Mouse (Mus musculus) midbrain, embryonic 11.5 days (tissue): Measurements from ENCODE around the gene Xntrpc. TPM values are rescaled to one million over a fixed set of nuclear protein-coding genes. Genes with fewer than 3 reads are reported as not detected.

Source experiments
- ATAC-seq: fragments of 200-750 bp; cut with Nextera tagmentation; 2 replicates; pipeline ENCODE4 v1.8.0; 2017; ENCODE audit warnings: moderate TSS enrichment, moderate library complexity; ENCODE audit not compliant: low FRiP score
- DNase-seq: peaks from one replicate; pipeline ENCODE4 v3.0.0; 2015; ENCODE audit warnings: low spot score; ENCODE audit errors: missing footprints
- H3K27ac ChIP-seq: fragments of 300-500 bp; sonication (generic); 2 replicates; pipeline ENCODE4 v1.5.1; 2014; ENCODE audit warnings: low read depth, low read length
- H3K27me3 ChIP-seq: fragments of 300-500 bp; sonication (generic); 2 replicates; pipeline ENCODE4 v1.6.1; 2014; ENCODE audit warnings: mild to moderate bottlenecking, low read length, moderate library complexity, mixed read lengths; ENCODE audit not compliant: control insufficient read depth, insufficient read depth
- H3K36me3 ChIP-seq: fragments of 300-500 bp; sonication (generic); 2 replicates; pipeline ENCODE4 v1.6.1; 2014; ENCODE audit warnings: mild to moderate bottlenecking, low read length, moderate library complexity, mixed read lengths; ENCODE audit not compliant: control insufficient read depth, insufficient read depth
- H3K4me1 ChIP-seq: fragments of 300-500 bp; sonication (generic); 2 replicates; pipeline ENCODE4 v1.6.1; 2014; ENCODE audit warnings: low read length; ENCODE audit not compliant: control insufficient read depth, insufficient read depth
- H3K4me2 ChIP-seq: fragments of 300-500 bp; sonication (generic); 2 replicates; pipeline ENCODE4 v1.6.1; 2014; ENCODE audit warnings: mild to moderate bottlenecking, moderate library complexity
- H3K4me3 ChIP-seq: fragments of 300-500 bp; sonication (generic); 2 replicates; pipeline ENCODE4 v1.5.1; 2014; ENCODE audit warnings: low read depth, low read length
- H3K9ac ChIP-seq: fragments of 300-500 bp; sonication (generic); 2 replicates; pipeline ENCODE4 v1.6.1; 2014; ENCODE audit warnings: low read length
- H3K9me3 ChIP-seq: fragments of 300-500 bp; sonication (generic); 2 replicates; pipeline ENCODE4 v1.6.1; 2016; ENCODE audit warnings: low read length; ENCODE audit not compliant: control insufficient read depth
- whole genome bisulfite sequencing: fragments of 180-500 bp; shearing (Covaris S2); extraction: QIAGEN DNeasy Blood & Tissue Kit; methylation state at CpG from one replicate; pipeline ENCODE4 v1.1.7; 2014; 5-methylcytosine and 5-hydroxymethylcytosine counted together
- polyA plus RNA-seq: library from polyadenylated mRNA; unstranded; fragments of >200 nt; fragmentation: Nextera tagmentation; extraction: Ambion mirVana; gene quantifications from 2 replicates; pipeline ENCODE4 v1.2.1, GENCODE M21; 2014

Xntrpc gene
- polyA plus RNA-seq, 1 experiment from 2014 or later = 1.2 TPM

DNA sequence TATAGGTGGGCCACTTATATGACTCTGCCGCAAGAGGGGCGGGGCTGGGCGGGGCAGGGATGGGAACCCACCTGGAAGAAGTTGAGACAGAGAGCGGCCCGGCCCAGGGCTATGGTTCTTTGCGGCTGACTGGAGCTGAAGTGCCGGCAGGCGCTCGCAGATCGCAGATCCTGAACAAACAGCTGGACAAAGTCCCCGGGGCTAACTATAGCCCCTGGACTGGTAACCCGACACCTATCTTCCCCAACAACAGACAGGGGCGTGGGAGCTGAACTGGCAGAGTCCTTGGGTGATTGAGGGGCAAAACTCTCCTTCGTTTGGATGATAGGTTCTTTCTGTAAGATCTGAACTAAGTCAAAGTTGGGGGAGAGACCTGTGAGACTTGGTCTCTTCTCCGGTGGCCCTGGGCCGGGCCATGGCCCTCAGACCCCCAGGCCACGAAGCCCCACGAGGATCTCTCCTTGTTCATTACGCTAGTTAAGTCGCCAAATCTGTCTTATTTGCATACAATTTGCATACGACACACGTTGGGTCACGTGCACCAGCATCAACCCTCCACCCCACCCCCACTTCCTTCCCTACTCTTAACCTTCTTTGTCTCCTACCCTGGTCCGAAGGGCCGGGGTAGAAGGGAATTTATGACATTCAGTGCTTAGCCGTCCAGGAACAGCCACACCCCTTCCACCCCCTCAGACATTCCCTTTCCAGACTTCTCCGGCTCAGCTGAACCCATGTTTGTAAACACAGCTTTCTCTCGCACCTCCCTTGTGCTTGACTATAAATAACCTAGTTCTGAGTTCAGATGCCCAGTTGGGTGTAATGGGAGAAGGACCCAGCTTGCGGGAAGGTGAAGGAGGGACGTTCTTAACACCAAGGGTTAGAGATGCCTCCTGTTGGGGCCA, 34.5 kb downstream of the Xntrpc start:
- H3K27ac ChIP-seq = no peak overlapping the region
- 6% methylated on average over 30 of the region's 30 CpGs for WGBS

GRCm38 (mm10) chr7:102100868-102101267, 35.4 kb downstream of the Xntrpc start:
- no peaks in the 10 kb centered on the region for H3K36me3 ChIP-seq
- no peaks in the 10 kb centered on the region for H3K27me3 ChIP-seq
- H3K4me3 ChIP-seq = no peak overlapping the region
- ATAC-seq = no peak
- no peak for DNase-seq
- H3K4me2 ChIP-seq = no peak overlapping the region; the same call in 1 of the 2 replicates
- H3K9me3 ChIP-seq = no peaks in the 10 kb centered on the region
- H3K4me1 ChIP-seq = peaks cover 10% of the 10 kb centered on the region
- H3K9ac ChIP-seq = no peak overlapping the region
- H3K27ac ChIP-seq = no peak overlapping the region
- 56% methylated on average over 5 of the region's 5 CpGs for WGBS

More for the DNA sequence above, 34.5 kb downstream of the Xntrpc start:
- H3K27me3 ChIP-seq = no peaks in the 10 kb centered on the region
- DNase-seq (peak; percentile 92), ATAC-seq (peak; percentile 71)
- H3K9me3 ChIP-seq = no peaks in the 10 kb centered on the region
- H3K9ac ChIP-seq = peak overlapping the region; percentile 33; the same call in 1 of the 2 replicates
- H3K4me3 ChIP-seq = peak overlapping the region; percentile 22
- H3K36me3 ChIP-seq = no peaks in the 10 kb centered on the region
- H3K4me2 ChIP-seq = peak overlapping the region; percentile 49
- peaks cover 10% of the 10 kb centered on the region for H3K4me1 ChIP-seq

DNA sequence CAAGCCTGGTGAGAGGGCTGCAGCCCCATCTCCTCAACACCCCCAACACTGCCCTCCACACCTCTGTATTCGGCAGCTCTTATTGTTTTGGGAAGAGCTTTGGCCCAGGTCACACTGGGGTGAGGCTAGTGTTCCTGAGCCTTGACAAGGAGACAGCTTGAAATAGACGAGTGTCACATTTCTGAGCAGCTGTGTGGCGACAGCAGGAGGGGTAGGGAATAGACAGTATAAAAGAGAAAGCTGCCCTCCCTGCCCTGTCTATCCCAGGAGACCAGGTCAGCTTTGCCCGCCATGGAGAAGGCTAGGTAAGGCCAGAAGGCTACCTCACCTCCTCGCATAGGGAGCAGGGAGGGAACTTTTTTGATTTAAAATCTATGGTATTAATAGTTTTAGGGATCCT, 36.0 kb downstream of the Xntrpc start, which contains the start of gene Art1:
Gene Art1 (plus strand): TSS at position 257 of the 400 bp plus-strand sequence.
- H3K27me3 ChIP-seq = no peaks in the 10 kb centered on the region
- H3K27ac ChIP-seq = no peak within 1 kb of the TSS
- peaks cover 10% of the 10 kb centered on the region for H3K4me1 ChIP-seq
- no peaks in the 10 kb centered on the region for H3K36me3 ChIP-seq
- H3K4me3 ChIP-seq = no peak within 1 kb of the TSS
- ATAC-seq (no peak), DNase-seq (peak; percentile 66)
- H3K9me3 ChIP-seq = no peaks in the 10 kb centered on the region
- H3K4me2 ChIP-seq = no peak within 1 kb of the TSS; the same call in 1 of the 2 replicates
- 42% methylated on average over 5 of the region's 5 CpGs for WGBS
- no peak within 1 kb of the TSS for H3K9ac ChIP-seq

DNA sequence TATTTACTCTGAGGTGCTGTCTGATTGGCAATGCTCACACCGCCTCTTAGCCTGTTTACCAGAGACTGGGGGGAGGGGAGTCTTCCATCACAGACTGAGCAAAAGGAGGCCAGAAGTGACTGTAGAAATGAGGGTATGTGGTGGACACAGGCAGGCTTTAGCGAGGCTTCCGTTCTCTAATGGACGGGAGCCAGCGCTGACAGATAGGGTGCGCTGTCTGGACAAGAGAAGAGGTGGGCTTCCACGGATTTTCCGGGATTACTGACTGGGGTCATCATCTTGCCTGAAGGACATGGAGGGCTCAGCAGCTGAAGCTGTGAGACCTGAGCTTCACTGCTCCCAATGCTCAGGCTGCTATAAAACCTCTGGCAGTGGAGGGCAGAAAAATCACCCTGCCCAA, 36.7 kb downstream of the Xntrpc start:
- Histone ChIP-seq H3K9ac (no peak overlapping the region), H3K9me3 (no peaks in the 10 kb centered on the region), H3K4me1 (peaks cover 15% of the 10 kb centered on the region), H3K27ac (no peak overlapping the region), H3K4me2 (no peak overlapping the region), H3K27me3 (no peaks in the 10 kb centered on the region; the same call in 1 of the 2 replicates), H3K4me3 (no peak overlapping the region), H3K36me3 (no peaks in the 10 kb centered on the region)
- ATAC-seq (no peak), DNase-seq (peak; percentile 81)
- WGBS = 46% methylated on average over 8 of the region's 8 CpGs

GRCm38 (mm10) chr7:102102696-102103095, 37.2 kb downstream of the Xntrpc start:
- 41% methylated on average over 6 of the region's 6 CpGs for WGBS
- H3K4me3 ChIP-seq = no peak overlapping the region
- H3K27me3 ChIP-seq = no peaks in the 10 kb centered on the region; the same call in 1 of the 2 replicates
- ATAC-seq = no peak
- no peak for DNase-seq
- no peak overlapping the region for H3K27ac ChIP-seq
- no peak overlapping the region for H3K4me2 ChIP-seq
- H3K36me3 ChIP-seq = no peaks in the 10 kb centered on the region
- no peak overlapping the region for H3K9ac ChIP-seq
- peaks cover 15% of the 10 kb centered on the region for H3K4me1 ChIP-seq
- H3K9me3 ChIP-seq = no peaks in the 10 kb centered on the region

- H3K27ac ChIP-seq = no peak overlapping the region
- no peaks in the 10 kb centered on the region for H3K36me3 ChIP-seq
- ATAC-seq (no peak), DNase-seq (peak; percentile 35)
- WGBS = 88% methylated on average over 2 of the region's 2 CpGs
- H3K4me2 ChIP-seq = no peak overlapping the region
- H3K4me1 ChIP-seq = peaks cover 15% of the 10 kb centered on the region
- no peaks in the 10 kb centered on the region for H3K9me3 ChIP-seq
- H3K9ac ChIP-seq = no peak overlapping the region
- no peaks in the 10 kb centered on the region; the same call in 1 of the 2 replicates for H3K27me3 ChIP-seq
- H3K4me3 ChIP-seq = no peak overlapping the region
These were observed 38.0 kb downstream of the Xntrpc start for GRCm38 (mm10) chr7:102103555-102103954.

GRCm38 (mm10) chr7:102104126-102104525, 38.6 kb downstream of the Xntrpc start:
- DNase-seq = peak; percentile 23
- Histone ChIP-seq H3K4me3 (no peak overlapping the region), H3K4me2 (no peak overlapping the region), H3K36me3 (no peaks in the 10 kb centered on the region), H3K4me1 (peaks cover 15% of the 10 kb centered on the region), H3K27ac (no peak overlapping the region), H3K27me3 (no peaks in the 10 kb centered on the region; the same call in 1 of the 2 replicates), H3K9ac (no peak overlapping the region), H3K9me3 (no peaks in the 10 kb centered on the region)
- WGBS = 87% methylated on average over 5 of the region's 5 CpGs
- no peak for ATAC-seq

DNA sequence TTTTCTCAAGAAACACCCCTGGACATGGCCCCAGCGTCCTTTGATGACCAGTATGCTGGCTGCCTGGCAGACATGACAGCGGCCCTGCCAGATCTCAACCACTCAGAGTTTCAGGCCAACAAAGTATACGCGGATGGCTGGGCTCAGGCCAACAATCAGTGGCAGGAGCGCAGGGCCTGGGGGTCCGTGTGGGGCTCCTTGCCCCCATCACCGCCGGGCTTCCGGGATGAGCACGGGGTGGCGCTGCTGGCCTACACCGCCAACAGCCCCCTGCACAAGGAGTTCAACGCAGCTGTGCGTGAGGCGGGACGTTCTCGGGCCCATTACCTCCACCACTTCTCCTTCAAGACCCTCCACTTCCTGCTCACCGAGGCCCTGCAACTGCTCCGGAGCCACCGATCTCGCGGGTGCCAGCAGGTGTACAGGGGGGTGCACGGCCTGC, 41.2 kb downstream of the Xntrpc start:
- Histone ChIP-seq H3K4me3 (no peak overlapping the region; the same call in 1 of the 2 replicates), H3K27me3 (no peaks in the 10 kb centered on the region; the same call in 1 of the 2 replicates), H3K9me3 (no peaks in the 10 kb centered on the region), H3K9ac (peak overlapping the region; percentile 49), H3K4me2 (peak overlapping the region; percentile 45), H3K36me3 (no peaks in the 10 kb centered on the region), H3K27ac (no peak overlapping the region), H3K4me1 (peaks cover 5% of the 10 kb centered on the region)
- DNase-seq (peak; percentile 86), ATAC-seq (peak; percentile 25; the same call in 1 of the 2 replicates)
- WGBS = 20% methylated on average over 23 of the region's 23 CpGs

DNA sequence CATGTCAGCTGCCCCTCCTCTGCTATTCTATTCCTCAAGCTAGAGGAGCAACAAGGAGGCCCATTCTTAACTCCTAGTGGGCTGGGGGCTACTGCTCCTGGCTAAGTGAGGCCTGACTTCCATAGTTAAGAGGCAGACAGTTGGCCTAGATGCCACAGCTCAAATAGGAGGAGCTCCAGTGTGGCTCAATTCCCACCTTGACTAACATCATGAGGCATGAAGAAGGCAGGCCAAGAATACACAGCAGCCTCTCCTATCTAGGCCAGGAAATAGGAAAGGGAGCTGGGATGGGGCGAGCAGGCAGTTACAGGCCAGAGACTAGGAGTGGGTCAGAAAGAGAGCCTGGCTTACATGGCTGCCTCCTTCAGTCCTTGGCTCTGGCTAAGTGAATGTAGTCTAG, 42.7 kb downstream of the Xntrpc start:
- Histone ChIP-seq H3K36me3 (no peaks in the 10 kb centered on the region), H3K27ac (no peak overlapping the region), H3K9ac (no peak overlapping the region), H3K27me3 (no peaks in the 10 kb centered on the region; the same call in 1 of the 2 replicates), H3K4me1 (peaks cover 5% of the 10 kb centered on the region), H3K9me3 (no peaks in the 10 kb centered on the region), H3K4me2 (no peak overlapping the region), H3K4me3 (no peak overlapping the region)
- WGBS = 84% methylated on average over 1 of the region's 1 CpGs
- DNase-seq (no peak), ATAC-seq (no peak)
